ENCODE assay signal across 10 mouse cellular contexts in genomic region chr2:131911341-131911740, GRCm38 (mm10). TPM values are rescaled to one million over a fixed set of nuclear protein-coding genes. Genes with fewer than 3 reads are reported as not detected.
A peak's percentile ranks its signal among the peaks of the same experiment; 100 is the strongest.
DNase-seq lines count a peak whose midpoint lies in the region; ATAC-seq and TF ChIP-seq lines count a peak whose summit lies in the region.
"Had no signal": no experiment of that assay in that cellular context is flagged by ENCODE, and none has a peak within 500 bp of the region (broad histone marks: within the 10 kb centered on the region; RNA-seq: fewer than 3 reads in every experiment).

No protein-coding gene starts in this region.

- no peaks in the 10 kb centered on the region for H3K27me3 ChIP-seq in neural tube, embryonic 11.5 days (ENCODE audit: control insufficient read depth, insufficient read depth, low read length)
- H3K27me3 ChIP-seq in limb, embryonic 12.5 days = 0 out of 2 replicates have a peak, but pooled peaks cover 8% of the 10 kb centered on the region

- peak overlapping the region; percentile 76 for H3K4me2 ChIP-seq in neural tube, embryonic 11.5 days (ENCODE audit: low read depth)
- peak overlapping the region; percentile 76 for H3K4me2 ChIP-seq in limb, embryonic 12.5 days

- no peaks in the 10 kb centered on the region for H3K36me3 ChIP-seq in neural tube, embryonic 11.5 days (ENCODE audit: control insufficient read depth, insufficient read depth, low read length)
- H3K36me3 ChIP-seq in limb, embryonic 12.5 days = peaks cover 5% of the 10 kb centered on the region; the same call in 1 of the 2 replicates

- DNase-seq in gastrocnemius, adult 2 months = no peak
- no peak for DNase-seq in gastrocnemius, postnatal 4 days (ENCODE audit: low spot score in 2 of 2)
- no peak for DNase-seq in neural tube, embryonic 11.5 days (ENCODE audit: low spot score)
- DNase-seq in neural tube, embryonic 10.5 days (ENCODE audit: extremely low spot score, low spot score) = no peak
- no peak for DNase-seq in lung, postnatal 4 days
- DNase-seq: adrenal gland, postnatal 25 days had no signal

- H3K9me3 ChIP-seq in neural tube, embryonic 11.5 days (ENCODE audit: control insufficient read depth, low read length) = no peaks in the 10 kb centered on the region
- no peaks in the 10 kb centered on the region for H3K9me3 ChIP-seq in limb, embryonic 12.5 days

- intact Hi-C loops in gastrocnemius, adult 2 months (cut with DNase I) = no loop called here

- TF ChIP-seq CTCF in gastrocnemius, adult 2 months (IDR thresholded peaks at IDR 0.05) = no peak

- H3K4me3 ChIP-seq in gastrocnemius, adult 2 months = peak overlapping the region; percentile 79
- peak overlapping the region; percentile 72; the same call in 1 of the 2 replicates for H3K4me3 ChIP-seq in neural tube, embryonic 11.5 days (ENCODE audit: low read depth, low read length)
- H3K4me3 ChIP-seq in limb, embryonic 12.5 days (replicated peaks) = no peak overlapping the region

- 15% methylated on average over 4 of the region's 4 CpGs for WGBS in neural tube, embryonic 11.5 days
- 8% methylated on average over 4 of the region's 4 CpGs for WGBS in limb, embryonic 12.5 days

- no peaks in the 10 kb centered on the region for H3K4me1 ChIP-seq in neural tube, embryonic 11.5 days (ENCODE audit: control insufficient read depth, insufficient read depth, low read length)
- H3K4me1 ChIP-seq in limb, embryonic 12.5 days (replicated peaks) = peaks cover 21% of the 10 kb centered on the region

- ATAC-seq in neural tube, embryonic 11.5 days (ENCODE audit: insufficient read depth, low FRiP score, low TSS enrichment) = no peak
- no peak for ATAC-seq in limb, embryonic 12.5 days (ENCODE audit: insufficient number of reproducible peaks, insufficient read depth, low FRiP score, low TSS enrichment, low read depth)
- ATAC-seq in inflammation-experienced regulatory T-cells, adult 6 months = no peak
- ATAC-seq in megakaryocyte-erythroid progenitor cell, adult 5-6 weeks (replicated peaks; ENCODE audit: low FRiP score, low TSS enrichment, poor library complexity, severe bottlenecking) = no peak

- no peak overlapping the region for H3K9ac ChIP-seq in neural tube, embryonic 11.5 days (ENCODE audit: low read length)
- no peak overlapping the region; the same call in 1 of the 2 replicates for H3K9ac ChIP-seq in limb, embryonic 12.5 days (replicated peaks)

- H3K27ac ChIP-seq in gastrocnemius, adult 2 months = peak overlapping the region; percentile 95
- H3K27ac ChIP-seq in neural tube, embryonic 11.5 days (ENCODE audit: low read depth, low read length) = no peak overlapping the region
- H3K27ac ChIP-seq in limb, embryonic 12.5 days = peak overlapping the region; percentile 31; the same call in 1 of the 2 replicates

RNA-seq across cellular contexts. Expression of gene Prn, which starts 1.6 kb away (rescaled TPM):
- total RNA-seq in gastrocnemius, adult 2 months (2021) = under 1 TPM in 1 of 2 experiments, not detected in 1; 0.11 TPM
- not detected for total RNA-seq in gastrocnemius, postnatal 4 days (2021)
- polyA plus RNA-seq in neural tube, embryonic 11.5 days (2014; fragmentation: Nextera tagmentation; extraction: Ambion mirVana) = 0.62 TPM in 1 of 2 replicates, not detected in the other
- not detected in 2 replicates for polyA plus RNA-seq in limb, embryonic 12.5 days (2016; fragmentation: Nextera tagmentation; extraction: Ambion mirVana)
- not detected for polyA plus RNA-seq in inflammation-experienced regulatory T-cells, adult 6 months (2017; shearing (Covaris generic))
- not detected in 2 replicates for total RNA-seq in megakaryocyte-erythroid progenitor cell, adult 5-6 weeks (2014; fragmentation: Nextera tagmentation)
- not detected in 2 replicates for total RNA-seq in megakaryocyte-erythroid progenitor cell, adult 5-6 weeks (2017)
- total RNA-seq: hematopoietic stem cell, adult 5-6 weeks had no signal

RNA-seq across cellular contexts. Expression of gene Prnp, which starts 1.6 kb away (rescaled TPM):
- 10 to 100 TPM; 79.9 to 89.5 TPM for total RNA-seq in gastrocnemius, adult 2 months (2021)
- total RNA-seq in gastrocnemius, postnatal 4 days (2021) = 10 to 100 TPM; 66.2 to 67.2 TPM
- 31.7 and 33.1 TPM in 2 replicates for polyA plus RNA-seq in neural tube, embryonic 11.5 days (2014; fragmentation: Nextera tagmentation; extraction: Ambion mirVana)
- 41.2 and 43.6 TPM in 2 replicates for polyA plus RNA-seq in limb, embryonic 12.5 days (2016; fragmentation: Nextera tagmentation; extraction: Ambion mirVana)
- 10 to 100 TPM in 2 of 3 experiments, 1 to 10 TPM in 1; 5.1 to 16.4 (median 15.9) TPM for polyA plus RNA-seq in inflammation-experienced regulatory T-cells, adult 6 months (2017; shearing (Covaris generic))
- total RNA-seq in megakaryocyte-erythroid progenitor cell, adult 5-6 weeks (2014; fragmentation: Nextera tagmentation) = 7.6 and 8.8 TPM in 2 replicates
- 14.2 and 14.3 TPM in 2 replicates for total RNA-seq in megakaryocyte-erythroid progenitor cell, adult 5-6 weeks (2017)

RNA-seq across cellular contexts. Expression of gene Prnd, which starts 39.3 kb away (rescaled TPM):
- under 1 TPM; 0.08 to 0.15 TPM for total RNA-seq in gastrocnemius, adult 2 months (2021)
- total RNA-seq in gastrocnemius, postnatal 4 days (2021) = 10 to 100 TPM; 68.5 to 70.9 TPM
- 6.2 and 8.5 TPM in 2 replicates for polyA plus RNA-seq in neural tube, embryonic 11.5 days (2014; fragmentation: Nextera tagmentation; extraction: Ambion mirVana)
- polyA plus RNA-seq in limb, embryonic 12.5 days (2016; fragmentation: Nextera tagmentation; extraction: Ambion mirVana) = 20.3 and 21.6 TPM in 2 replicates
- under 1 TPM in 1 of 3 experiments, not detected in 2; 0.30 TPM for polyA plus RNA-seq in inflammation-experienced regulatory T-cells, adult 6 months (2017; shearing (Covaris generic))
- not detected in 2 replicates for total RNA-seq in megakaryocyte-erythroid progenitor cell, adult 5-6 weeks (2014; fragmentation: Nextera tagmentation)
- not detected in 2 replicates for total RNA-seq in megakaryocyte-erythroid progenitor cell, adult 5-6 weeks (2017)
- total RNA-seq: adrenal gland, postnatal 25 days; hematopoietic stem cell, adult 5-6 weeks had no signal

RNA-seq across cellular contexts. Expression of gene Erv3, which starts 51.8 kb away (rescaled TPM):
- not detected for total RNA-seq in gastrocnemius, adult 2 months (2021)
- total RNA-seq in gastrocnemius, postnatal 4 days (2021) = under 1 TPM; 0.07 to 0.08 TPM
- not detected in 2 replicates for polyA plus RNA-seq in neural tube, embryonic 11.5 days (2014; fragmentation: Nextera tagmentation; extraction: Ambion mirVana)
- polyA plus RNA-seq in limb, embryonic 12.5 days (2016; fragmentation: Nextera tagmentation; extraction: Ambion mirVana) = not detected in 2 replicates
- polyA plus RNA-seq in inflammation-experienced regulatory T-cells, adult 6 months (2017; shearing (Covaris generic)) = not detected
- not detected in 2 replicates for total RNA-seq in megakaryocyte-erythroid progenitor cell, adult 5-6 weeks (2014; fragmentation: Nextera tagmentation)
- not detected in 2 replicates for total RNA-seq in megakaryocyte-erythroid progenitor cell, adult 5-6 weeks (2017)
- total RNA-seq: adrenal gland, postnatal 25 days; hematopoietic stem cell, adult 5-6 weeks had no signal

Comparison
In these comparisons a context has a peak if more than half of its experiments do, and no peak if none do; other contexts are left out.
1. RNA of gene Prnd, which starts 39.3 kb away (total RNA-seq): 68.5 to 70.9 TPM in gastrocnemius, postnatal 4 days; 0.08 to 0.15 TPM in gastrocnemius, adult 2 months and not detected in megakaryocyte-erythroid progenitor cell, adult 5-6 weeks; every median in the first group is over 10 times any median in the second.
2. RNA of gene Prnp, which starts 1.6 kb away (total RNA-seq): 79.9 to 89.5 TPM in gastrocnemius, adult 2 months and 66.2 to 67.2 TPM in gastrocnemius, postnatal 4 days; 7.6 to 14.3 TPM in megakaryocyte-erythroid progenitor cell, adult 5-6 weeks; every median in the first group is over 4 times any median in the second.